ENCODE assay signal across 9 mouse cellular contexts in the genomic region with DNA sequence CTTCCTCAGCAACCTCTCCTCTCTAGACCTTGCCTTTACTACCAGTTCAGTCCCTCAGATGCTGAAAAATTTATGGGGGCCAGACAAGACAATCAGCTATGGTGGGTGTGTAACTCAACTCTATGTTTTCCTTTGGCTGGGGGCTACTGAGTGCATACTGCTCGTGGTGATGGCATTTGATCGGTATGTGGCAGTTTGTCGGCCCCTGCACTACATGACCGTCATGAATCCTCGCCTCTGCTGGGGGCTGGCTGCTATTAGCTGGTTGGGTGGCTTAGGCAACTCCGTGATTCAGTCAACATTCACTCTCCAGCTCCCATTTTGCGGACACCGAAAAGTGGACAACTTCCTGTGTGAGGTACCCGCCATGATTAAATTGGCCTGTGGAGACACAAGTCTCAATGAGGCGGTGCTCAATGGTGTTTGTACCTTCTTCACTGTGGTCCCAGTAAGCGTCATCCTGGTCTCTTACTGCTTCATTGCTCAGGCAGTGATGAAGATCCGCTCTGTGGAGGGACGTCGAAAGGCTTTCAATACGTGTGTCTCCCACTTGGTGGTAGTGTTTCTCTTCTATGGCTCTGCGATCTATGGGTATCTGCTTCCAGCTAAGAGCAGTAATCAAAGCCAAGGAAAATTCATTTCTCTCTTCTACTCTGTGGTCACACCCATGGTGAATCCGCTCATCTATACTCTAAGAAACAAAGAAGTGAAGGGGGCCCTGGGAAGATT. TPM values are rescaled to one million over a fixed set of nuclear protein-coding genes. Genes with fewer than 3 reads are reported as not detected.
DNase-seq lines count a peak whose midpoint lies in the region; ATAC-seq and TF ChIP-seq lines count a peak whose summit lies in the region.
"Had no signal": no experiment of that assay in that cellular context is flagged by ENCODE, and none has a peak within 500 bp of the region (broad histone marks: within the 10 kb centered on the region; RNA-seq: fewer than 3 reads in every experiment).

No protein-coding gene starts in this region.

- dilution Hi-C loops in CH12.LX (cut with MboI; ENCODE audit: extremely low pct_ligation_motif_present, extremely low pct_unique_long_range_greater_than_20kb, low sequenced_read_pairs), result no loop called here

- 56% methylated on average over 17 of the region's 17 CpGs for WGBS in heart, embryonic 10.5 days
- whole genome bisulfite sequencing in liver, embryonic 13.5 days (ENCODE audit: insufficient replicate concordance), result 48% methylated on average over 17 of the region's 17 CpGs

- no peak for TF ChIP-seq EP300 in CH12.LX (IDR thresholded peaks at IDR 0.05; ENCODE audit: low read length)

- TF ChIP-seq RAD21 in CH12.LX (IDR thresholded peaks at IDR 0.05; ENCODE audit: low read depth, low read length), result peak; percentile 98

- no peaks in the 10 kb centered on the region for H3K79me2 ChIP-seq in CH12.LX (replicated peaks; ENCODE audit: control insufficient read depth, extremely low read depth, insufficient read depth, poor library complexity, severe bottlenecking)

- DNase-seq in heart, adult 8-10 months (ENCODE audit: low spot score), result peak; percentile 23
- no peak for DNase-seq in heart, embryonic 10.5 days (ENCODE audit: low spot score)
- peak; percentile 38 for DNase-seq in CH12.LX (ENCODE audit: extremely low read depth)
- peak; percentile 23 for DNase-seq in embryo, embryonic 11 days
- no peak for DNase-seq in liver, embryonic 13.5 days
- DNase-seq in right cerebral cortex, adult 2 months (ENCODE audit: low spot score in 2 of 2), result no peak
- DNase-seq in right cerebral cortex, postnatal 25 days, result no peak
- DNase-seq in cerebellum, adult 8-10 months, result no peak

- no peak overlapping the region for H3K4me2 ChIP-seq in CH12.LX (ENCODE audit: insufficient read depth, low read depth, poor library complexity, severe bottlenecking)
- H3K4me2 ChIP-seq in liver, embryonic 13.5 days, result no peak overlapping the region

- TF ChIP-seq CTCF in CH12.LX (conservative IDR thresholded peaks at IDR 0.05 in 1 of 2, IDR thresholded peaks at IDR 0.05 in 1 of 2; ENCODE audit: low read depth in 2 of 2, low read length in 2 of 2), result peak; percentile 12 to 90; a peak in 2 of 4 replicates

- TF ChIP-seq POLR2A in CH12.LX (IDR thresholded peaks at IDR 0.05; ENCODE audit: low read depth, low read length), result no peak

- H3K27me3 ChIP-seq in heart, embryonic 10.5 days (ENCODE audit: insufficient read depth, poor library complexity, severe bottlenecking), result peaks cover 6% of the 10 kb centered on the region; the same call in 1 of the 2 replicates
- no peaks in the 10 kb centered on the region for H3K27me3 ChIP-seq in CH12.LX (replicated peaks)
- no peaks in the 10 kb centered on the region for H3K27me3 ChIP-seq in liver, embryonic 13.5 days

- no peaks in the 10 kb centered on the region for H3K36me3 ChIP-seq in heart, embryonic 10.5 days
- no peaks in the 10 kb centered on the region for H3K36me3 ChIP-seq in CH12.LX (replicated peaks in 1 of 2; ENCODE audit: control insufficient read depth in 1 of 2, insufficient read depth in 1 of 2, low read length in 1 of 2)
- H3K36me3 ChIP-seq in liver, embryonic 13.5 days, result no peaks in the 10 kb centered on the region

- in situ Hi-C loops in CH12.LX (cut with MboI; ENCODE audit: low pct_ligation_motif_present, low pct_unique_long_range_greater_than_20kb, low sequenced_read_pairs), result loop anchor here (5.0 to 25.0 kb wide), 2 partner anchors 223 to 448 kb away; no protein-coding TSS in a partner anchor

- H3K9ac ChIP-seq in CH12.LX (ENCODE audit: insufficient read depth, low read depth), result no peak overlapping the region
- H3K9ac ChIP-seq in liver, embryonic 13.5 days, result no peak overlapping the region

- no peak overlapping the region for H3K27ac ChIP-seq in heart, embryonic 10.5 days
- no peak overlapping the region for H3K27ac ChIP-seq in CH12.LX (ENCODE audit: insufficient read depth, low read depth)
- H3K27ac ChIP-seq in liver, embryonic 13.5 days, result no peak overlapping the region

- ATAC-seq in liver, embryonic 13.5 days (ENCODE audit: low read depth), result 0 out of 2 replicates have a peak, but pooled peaks have one; percentile 23

- H3K4me3 ChIP-seq in heart, embryonic 10.5 days, result no peak overlapping the region
- H3K4me3 ChIP-seq in CH12.LX (replicated peaks in 1 of 3; ENCODE audit: low read depth in 2 of 3, low read length in 2 of 3, poor library complexity in 1 of 3), result no peak overlapping the region
- H3K4me3 ChIP-seq in liver, embryonic 13.5 days (replicated peaks), result no peak overlapping the region

- H3K9me3 ChIP-seq in heart, embryonic 10.5 days, result no peaks in the 10 kb centered on the region
- H3K9me3 ChIP-seq in CH12.LX (replicated peaks; ENCODE audit: low read length), result no peaks in the 10 kb centered on the region
- H3K9me3 ChIP-seq in liver, embryonic 13.5 days (replicated peaks), result no peaks in the 10 kb centered on the region

- H3K4me1 ChIP-seq in heart, embryonic 10.5 days, result no peaks in the 10 kb centered on the region; the same call in 1 of the 2 replicates
- H3K4me1 ChIP-seq in CH12.LX (ENCODE audit: control insufficient read depth in 1 of 2, insufficient read depth in 2 of 2), result peaks cover 3 to 7% of the 10 kb centered on the region in 2 experiments; a peak in 2 of 4 replicates
- 0 out of 2 replicates have a peak, but pooled peaks cover 7% of the 10 kb centered on the region for H3K4me1 ChIP-seq in liver, embryonic 13.5 days (replicated peaks)

TF ChIP-seq in CH12.LX, 34 proteins besides CTCF, POLR2A, EP300 and RAD21:
- TF ChIP-seq SMC3 (IDR thresholded peaks at IDR 0.05; ENCODE audit: low read depth, low read length) (peak; percentile 82), CHD2 (IDR thresholded peaks at IDR 0.05; ENCODE audit: low read length) (no peak), MAX (IDR thresholded peaks at IDR 0.05; ENCODE audit: low read length) (0 out of 2 replicates have a peak, but pooled peaks have one; percentile 35), NELFE (IDR thresholded peaks at IDR 0.05; ENCODE audit: low read depth, low read length) (peak; percentile 44; the same call in 1 of the 2 replicates), NRF1 (IDR thresholded peaks at IDR 0.05; ENCODE audit: low read depth, low read length) (peak; percentile 50; the same call in 1 of the 2 replicates), MYC (IDR thresholded peaks at IDR 0.05; ENCODE audit: low read depth, low read length) (no peak), ZC3H11A (IDR thresholded peaks at IDR 0.05; ENCODE audit: low read depth, low read length) (peak; percentile 40; the same call in 1 of the 2 replicates)

RNA-seq across cellular contexts. Expression of a gene that starts 7.7 kb away (rescaled TPM):
- 1 to 10 TPM; 1.4 to 1.9 (median 1.7) TPM for total RNA-seq in heart, adult 8-10 months (2022)
- 0.72 and 1.1 TPM in 2 replicates for polyA plus RNA-seq in heart, embryonic 10.5 days (2016; fragmentation: Nextera tagmentation; extraction: Ambion mirVana)
- total RNA-seq in CH12.LX (2012; rRNA removed) (0.59 and 0.98 TPM in 2 replicates), CH12.LX (2014; rRNA removed) (0.24 and 0.26 TPM in 2 replicates)
- 0.33 and 0.37 TPM in 2 replicates for polyA plus RNA-seq in CH12.LX (2012; ENCODE audit: insufficient read length, low read depth)
- polyA plus RNA-seq in liver, embryonic 13.5 days (2015; fragmentation: Nextera tagmentation; extraction: Ambion mirVana), result 0.13 and 0.27 TPM in 2 replicates

RNA-seq across cellular contexts. Expression of a gene that starts 8.6 kb away (rescaled TPM):
- total RNA-seq in heart, adult 8-10 months (2022), result not detected
- not detected in 2 replicates for polyA plus RNA-seq in heart, embryonic 10.5 days (2016; fragmentation: Nextera tagmentation; extraction: Ambion mirVana)
- total RNA-seq in CH12.LX (2012; rRNA removed) (not detected in 2 replicates), CH12.LX (2014; rRNA removed) (not detected in 2 replicates)
- not detected in 2 replicates for polyA plus RNA-seq in CH12.LX (2012; ENCODE audit: insufficient read length, low read depth)
- not detected in 2 replicates for polyA plus RNA-seq in liver, embryonic 13.5 days (2015; fragmentation: Nextera tagmentation; extraction: Ambion mirVana)
- polyA plus RNA-seq: neural tube, embryonic 11.5 days had no signal

RNA-seq across cellular contexts. Expression of a gene that starts 32.9 kb away (rescaled TPM):
- total RNA-seq in heart, adult 8-10 months (2022), result 10 to 100 TPM; 44.4 to 58.4 (median 51.3) TPM
- 39.2 and 43.6 TPM in 2 replicates for polyA plus RNA-seq in heart, embryonic 10.5 days (2016; fragmentation: Nextera tagmentation; extraction: Ambion mirVana)
- total RNA-seq in CH12.LX (2012; rRNA removed) (31.9 and 39.0 TPM in 2 replicates), CH12.LX (2014; rRNA removed) (26.4 and 28.3 TPM in 2 replicates)
- 67.2 and 81.5 TPM in 2 replicates for polyA plus RNA-seq in CH12.LX (2012; ENCODE audit: insufficient read length, low read depth)
- 22.9 and 25.3 TPM in 2 replicates for polyA plus RNA-seq in liver, embryonic 13.5 days (2015; fragmentation: Nextera tagmentation; extraction: Ambion mirVana)

RNA-seq across cellular contexts. Expression of a gene that starts 45.0 kb away (rescaled TPM):
- 10 to 100 TPM; 10.9 to 13.9 (median 12.3) TPM for total RNA-seq in heart, adult 8-10 months (2022)
- 5.4 and 6.5 TPM in 2 replicates for polyA plus RNA-seq in heart, embryonic 10.5 days (2016; fragmentation: Nextera tagmentation; extraction: Ambion mirVana)
- total RNA-seq in CH12.LX (2012; rRNA removed) (10.4 and 13.4 TPM in 2 replicates), CH12.LX (2014; rRNA removed) (17.5 and 17.8 TPM in 2 replicates)
- 10.5 and 11.0 TPM in 2 replicates for polyA plus RNA-seq in CH12.LX (2012; ENCODE audit: insufficient read length, low read depth)
- polyA plus RNA-seq in liver, embryonic 13.5 days (2015; fragmentation: Nextera tagmentation; extraction: Ambion mirVana), result 2.3 and 2.7 TPM in 2 replicates

RNA-seq across cellular contexts. Expression of a gene that starts 45.1 kb away (rescaled TPM):
- total RNA-seq in heart, adult 8-10 months (2022), result 1 to 10 TPM in 1 of 4 experiments, under 1 TPM in 1, not detected in 2; 0.87 to 1.0 TPM
- polyA plus RNA-seq in heart, embryonic 10.5 days (2016; fragmentation: Nextera tagmentation; extraction: Ambion mirVana), result 0.71 and 1.4 TPM in 2 replicates
- total RNA-seq in CH12.LX (2012; rRNA removed) (0.88 and 0.89 TPM in 2 replicates), CH12.LX (2014; rRNA removed) (1.2 and 1.7 TPM in 2 replicates)
- polyA plus RNA-seq in CH12.LX (2012; ENCODE audit: insufficient read length, low read depth), result not detected in 2 replicates
- polyA plus RNA-seq in liver, embryonic 13.5 days (2015; fragmentation: Nextera tagmentation; extraction: Ambion mirVana), result 0.47 and 1.2 TPM in 2 replicates
- polyA plus RNA-seq: neural tube, embryonic 11.5 days had no signal

Comparison
In these comparisons a context has a peak if more than half of its experiments do, and no peak if none do; other contexts are left out.
1. DNase-seq: peak in heart, adult 8-10 months (single experiment), CH12.LX (single experiment) and embryo, embryonic 11 days (single experiment); none in heart, embryonic 10.5 days (single experiment), liver, embryonic 13.5 days (single experiment), right cerebral cortex, adult 2 months (0 of 2), right cerebral cortex, postnatal 25 days (single experiment) and cerebellum, adult 8-10 months (single experiment).